Mouse (Mus musculus): ENCODE data around the gene Slc24a1. TPM values are rescaled to one million over a fixed set of nuclear protein-coding genes. Genes with fewer than 3 reads are reported as not detected.

Slc24a1 gene
- polyA plus RNA-seq, 1 experiment from 2014 or later, result 0.04 TPM

DNA sequence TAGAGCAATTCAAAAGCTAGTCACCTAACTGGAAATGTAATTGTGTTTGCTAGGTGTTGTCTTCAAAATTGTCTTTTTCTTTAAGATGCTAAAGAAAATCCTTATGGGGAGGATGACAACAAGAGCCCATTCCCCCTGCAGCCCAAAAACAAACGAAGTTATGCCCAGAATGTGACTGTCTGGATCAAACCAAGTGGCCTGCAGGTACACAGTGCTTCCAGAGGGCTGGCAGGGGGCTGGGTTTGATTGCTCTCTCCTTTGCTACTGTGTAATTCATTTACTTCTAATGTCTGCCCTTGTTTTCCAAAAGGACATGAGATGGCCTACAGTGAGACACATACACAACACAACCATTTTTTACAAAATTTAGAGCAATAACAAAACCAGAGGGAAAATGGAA lies 30.5 kb upstream of the Slc24a1 start:
- WGBS, result 79% methylated on average over 1 of the region's 1 CpGs
- no peak for TF ChIP-seq CTCF (IDR thresholded peaks at IDR 0.05; ENCODE audit: low read depth)
- H3K27me3 ChIP-seq (ENCODE audit: insufficient read depth, low read length), result no peaks in the 10 kb centered on the region
- H3K27ac ChIP-seq (ENCODE audit: low read depth), result no peak overlapping the region
- DNase-seq, result no peak
- peaks cover 95% of the 10 kb centered on the region for H3K36me3 ChIP-seq (ENCODE audit: insufficient read depth)
- no peak overlapping the region for H3K9ac ChIP-seq
- no peaks in the 10 kb centered on the region for H3K4me1 ChIP-seq (ENCODE audit: insufficient read depth)
- no peak overlapping the region for H3K4me2 ChIP-seq
- no peaks in the 10 kb centered on the region for H3K9me3 ChIP-seq (ENCODE audit: low read depth, low read length)
- no peak overlapping the region for H3K4me3 ChIP-seq (ENCODE audit: low read depth, low read length)
- no peak for ATAC-seq (ENCODE audit: insufficient read depth)

DNA sequence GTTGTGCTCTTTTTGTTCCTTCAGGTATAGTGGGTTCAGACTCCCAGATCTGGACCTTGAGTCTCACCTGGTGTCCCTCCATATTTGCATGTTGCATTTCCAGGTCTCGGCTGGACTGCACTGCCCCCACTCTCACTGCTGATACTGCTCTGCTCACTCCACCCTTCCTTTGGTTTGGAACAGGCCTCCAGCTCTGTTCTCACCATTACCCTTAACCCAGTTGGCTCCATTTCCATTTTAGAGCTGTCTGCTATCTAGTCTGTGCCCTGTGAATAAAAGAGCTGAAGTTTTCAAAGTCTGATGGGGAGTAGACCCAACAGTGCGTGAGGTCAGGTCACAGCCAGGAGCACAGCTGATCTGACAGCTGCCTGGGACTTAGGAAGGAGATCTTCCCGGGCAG lies 29.1 kb upstream of the Slc24a1 start:
- Histone ChIP-seq H3K27ac (ENCODE audit: low read depth) (no peak overlapping the region), H3K4me2 (no peak overlapping the region), H3K4me3 (ENCODE audit: low read depth, low read length) (no peak overlapping the region), H3K9me3 (ENCODE audit: low read depth, low read length) (no peaks in the 10 kb centered on the region), H3K36me3 (ENCODE audit: insufficient read depth) (peaks cover 97% of the 10 kb centered on the region), H3K4me1 (ENCODE audit: insufficient read depth) (no peaks in the 10 kb centered on the region), H3K9ac (no peak overlapping the region), H3K27me3 (ENCODE audit: insufficient read depth, low read length) (no peaks in the 10 kb centered on the region)
- 68% methylated on average over 3 of the region's 3 CpGs for WGBS
- ATAC-seq (ENCODE audit: insufficient read depth), result no peak
- no peak for DNase-seq
- TF ChIP-seq CTCF (IDR thresholded peaks at IDR 0.05; ENCODE audit: low read depth), result no peak

DNA sequence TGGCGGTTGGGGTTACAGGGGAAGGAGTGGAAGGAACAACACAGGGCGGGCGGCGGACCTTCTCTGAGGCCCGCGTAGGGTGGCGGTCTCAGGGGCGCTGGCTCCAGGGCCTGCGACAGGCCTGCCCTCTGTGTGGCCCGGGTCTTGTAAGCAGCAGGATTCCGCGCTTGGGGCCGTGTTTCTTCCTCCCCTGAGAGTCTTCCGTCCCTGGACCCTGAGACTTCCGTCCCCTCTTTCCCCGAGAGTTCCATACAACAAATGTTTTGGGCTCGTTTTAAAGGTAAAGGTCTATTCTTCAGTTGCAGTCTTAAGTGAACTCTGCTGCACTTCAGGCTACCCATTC lies 9.5 kb upstream of the Slc24a1 start:
- Histone ChIP-seq H3K4me1 (ENCODE audit: insufficient read depth) (0 out of 2 replicates have a peak, but pooled peaks cover 5% of the 10 kb centered on the region), H3K27me3 (ENCODE audit: insufficient read depth, low read length) (no peaks in the 10 kb centered on the region), H3K9me3 (ENCODE audit: low read depth, low read length) (no peaks in the 10 kb centered on the region), H3K9ac (peak overlapping the region; percentile 92), H3K27ac (ENCODE audit: low read depth) (peak overlapping the region; percentile 86), H3K4me3 (ENCODE audit: low read depth, low read length) (peak overlapping the region; percentile 71), H3K36me3 (ENCODE audit: insufficient read depth) (peaks cover 25% of the 10 kb centered on the region), H3K4me2 (peak overlapping the region; percentile 84)
- ATAC-seq (ENCODE audit: insufficient read depth) (peak; percentile 82), DNase-seq (no peak)
- TF ChIP-seq CTCF (IDR thresholded peaks at IDR 0.05; ENCODE audit: low read depth), result no peak
- under 1% methylated on average over 17 of the region's 17 CpGs for WGBS

DNA sequence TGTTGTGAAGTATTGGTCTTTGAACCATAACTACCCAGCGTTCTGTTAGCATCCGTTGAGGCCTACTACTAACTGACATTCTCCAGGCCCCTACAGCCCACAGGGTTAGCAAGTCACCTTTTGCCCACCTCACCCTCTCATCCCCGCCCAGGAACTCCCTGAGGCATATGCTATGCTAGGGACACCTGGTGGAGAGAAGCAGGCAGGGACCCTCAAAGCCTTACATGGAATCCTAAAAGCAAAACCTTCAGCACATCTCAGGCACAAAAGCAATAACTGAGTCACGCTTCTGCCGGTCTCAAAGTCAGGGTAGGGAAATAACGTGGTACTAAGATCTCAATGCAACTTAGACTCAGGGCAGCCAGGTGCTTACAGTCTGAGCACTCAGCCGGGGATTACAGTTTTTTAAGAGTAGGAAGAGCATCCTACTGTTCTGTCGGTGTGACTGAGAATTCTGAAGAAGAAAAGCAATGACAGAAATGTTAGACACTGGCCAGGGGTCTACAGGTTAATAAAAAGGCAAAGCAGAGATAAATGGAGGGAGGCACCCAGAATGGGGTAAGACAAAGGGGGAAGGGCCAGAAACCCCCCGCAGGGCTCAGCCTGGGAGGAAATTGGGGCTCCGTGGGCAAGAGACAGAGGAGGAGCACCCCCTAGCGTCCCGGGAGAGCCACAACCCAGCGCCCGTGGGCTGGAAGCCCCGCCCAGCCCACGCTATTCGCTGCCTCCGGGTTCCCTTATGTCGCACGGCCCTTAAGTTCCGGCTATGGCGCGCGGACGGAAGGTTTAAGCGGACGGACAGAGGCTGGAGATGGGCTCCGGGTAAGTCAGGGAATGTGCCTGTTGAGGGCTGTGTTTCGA lies 8.9 kb upstream of the Slc24a1 start, which contains the start of gene Ints14:
Ints14 (plus strand) TSS at position 789 of the 861 bp plus-strand sequence.
- DNase-seq, result peak; percentile 99
- peaks cover 19% of the 10 kb centered on the region for H3K36me3 ChIP-seq (ENCODE audit: insufficient read depth)
- peak within 1 kb of the TSS; percentile 71 for H3K4me3 ChIP-seq (ENCODE audit: low read depth, low read length)
- H3K4me1 ChIP-seq (ENCODE audit: insufficient read depth), result 0 out of 2 replicates have a peak, but pooled peaks cover 5% of the 10 kb centered on the region
- H3K9ac ChIP-seq, result peak within 1 kb of the TSS; percentile 92
- peak; percentile 87 for TF ChIP-seq CTCF (IDR thresholded peaks at IDR 0.05; ENCODE audit: low read depth)
- peak within 1 kb of the TSS; percentile 84 for H3K4me2 ChIP-seq
- peak within 1 kb of the TSS; percentile 86 for H3K27ac ChIP-seq (ENCODE audit: low read depth)
- ATAC-seq (ENCODE audit: insufficient read depth), result peak; percentile 98
- H3K27me3 ChIP-seq (ENCODE audit: insufficient read depth, low read length), result no peaks in the 10 kb centered on the region
- H3K9me3 ChIP-seq (ENCODE audit: low read depth, low read length), result no peaks in the 10 kb centered on the region
- 3% methylated on average over 29 of the region's 29 CpGs for WGBS

DNA sequence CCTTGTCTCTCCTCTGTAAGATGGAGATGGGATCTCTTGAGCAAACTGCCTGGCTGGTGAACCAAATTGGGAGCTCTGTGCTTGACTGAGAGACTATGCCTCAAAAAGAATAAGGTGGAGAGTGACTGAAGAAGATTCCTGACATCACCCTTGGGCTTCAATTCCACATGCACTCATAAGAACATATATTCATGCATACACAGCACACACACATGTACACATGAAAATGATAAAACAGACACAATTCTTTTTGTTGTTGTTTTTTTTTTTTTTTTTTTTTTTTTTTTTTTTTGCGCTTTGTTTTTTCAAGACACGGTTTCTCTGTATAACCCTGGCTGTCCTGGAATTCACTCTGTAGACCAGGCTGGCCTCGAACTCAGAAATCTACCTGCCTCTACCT lies 5.9 kb upstream of the Slc24a1 start:
- Histone ChIP-seq H3K27ac (ENCODE audit: low read depth) (no peak overlapping the region), H3K4me1 (ENCODE audit: insufficient read depth) (0 out of 2 replicates have a peak, but pooled peaks cover 5% of the 10 kb centered on the region), H3K9ac (no peak overlapping the region), H3K4me3 (ENCODE audit: low read depth, low read length) (no peak overlapping the region), H3K27me3 (ENCODE audit: insufficient read depth, low read length) (0 out of 2 replicates have a peak, but pooled peaks cover 4% of the 10 kb centered on the region), H3K4me2 (no peak overlapping the region), H3K9me3 (ENCODE audit: low read depth, low read length) (no peaks in the 10 kb centered on the region), H3K36me3 (ENCODE audit: insufficient read depth) (0 out of 2 replicates have a peak, but pooled peaks cover under 1% of the 10 kb centered on the region)
- 95% methylated on average over 3 of the region's 3 CpGs for WGBS
- ATAC-seq (ENCODE audit: insufficient read depth) (no peak), DNase-seq (no peak)
- TF ChIP-seq CTCF (IDR thresholded peaks at IDR 0.05; ENCODE audit: low read depth), result no peak

DNA sequence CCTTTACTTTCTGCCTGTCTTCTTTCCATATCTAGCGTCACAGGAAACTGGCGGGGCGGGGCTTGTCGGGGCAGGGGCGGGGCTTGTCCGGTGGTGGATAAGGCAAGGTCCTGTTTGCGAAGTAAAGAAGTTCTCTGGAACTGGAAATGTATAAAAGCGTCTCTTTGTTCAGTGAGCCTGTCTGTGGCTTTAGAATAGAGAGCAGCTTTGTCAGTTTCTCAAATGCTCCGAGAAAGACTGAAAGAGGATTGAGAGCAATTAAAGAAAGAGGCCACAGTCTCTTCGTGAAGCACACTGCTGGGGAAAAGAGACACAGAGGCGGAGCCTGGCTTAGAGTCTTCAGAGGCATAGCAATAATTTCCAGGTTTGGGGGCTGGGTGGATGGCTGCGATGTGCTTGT lies 4.9 kb upstream of the Slc24a1 start:
- 0 out of 2 replicates have a peak overlapping the region, but pooled peaks have one; percentile 48 for H3K27ac ChIP-seq (ENCODE audit: low read depth)
- peak overlapping the region; percentile 44 for H3K4me2 ChIP-seq
- no peak overlapping the region for H3K4me3 ChIP-seq (ENCODE audit: low read depth, low read length)
- DNase-seq, result peak; percentile 33
- 0 out of 2 replicates have a peak, but pooled peaks cover 4% of the 10 kb centered on the region for H3K27me3 ChIP-seq (ENCODE audit: insufficient read depth, low read length)
- no peaks in the 10 kb centered on the region for H3K36me3 ChIP-seq (ENCODE audit: insufficient read depth)
- no peak overlapping the region for H3K9ac ChIP-seq
- ATAC-seq (ENCODE audit: insufficient read depth), result no peak
- 0 out of 2 replicates have a peak, but pooled peaks cover under 1% of the 10 kb centered on the region for H3K4me1 ChIP-seq (ENCODE audit: insufficient read depth)
- 23% methylated on average over 12 of the region's 12 CpGs for WGBS
- H3K9me3 ChIP-seq (ENCODE audit: low read depth, low read length), result no peaks in the 10 kb centered on the region
- no peak for TF ChIP-seq CTCF (IDR thresholded peaks at IDR 0.05; ENCODE audit: low read depth)

DNA sequence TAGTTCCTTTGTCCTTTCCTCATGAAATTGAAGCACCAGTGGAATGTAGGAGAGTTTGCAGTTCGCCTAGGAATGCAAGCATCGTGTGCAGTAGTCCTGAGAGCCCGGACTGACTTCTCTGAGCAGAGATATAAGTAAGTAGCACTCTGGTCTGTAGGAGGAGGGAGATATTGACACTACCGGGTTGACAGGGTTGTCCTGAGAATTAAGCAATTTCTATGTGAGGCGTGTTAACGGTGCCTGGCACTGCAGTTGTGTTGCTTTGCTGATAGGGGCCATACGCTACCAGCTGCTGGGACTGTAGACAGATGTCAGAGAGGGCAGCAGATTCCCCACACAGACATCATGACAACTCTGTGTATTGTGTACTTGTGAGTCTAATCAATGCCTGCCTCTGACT lies 1.8 kb upstream of the Slc24a1 start:
- 37% methylated on average over 7 of the region's 7 CpGs for WGBS
- peak; percentile 44; the same call in 1 of the 2 replicates for ATAC-seq (ENCODE audit: insufficient read depth)
- Histone ChIP-seq H3K9me3 (ENCODE audit: low read depth, low read length) (no peaks in the 10 kb centered on the region), H3K4me3 (ENCODE audit: low read depth, low read length) (no peak overlapping the region), H3K4me1 (ENCODE audit: insufficient read depth) (no peaks in the 10 kb centered on the region), H3K36me3 (ENCODE audit: insufficient read depth) (no peaks in the 10 kb centered on the region), H3K9ac (no peak overlapping the region), H3K27me3 (ENCODE audit: insufficient read depth, low read length) (0 out of 2 replicates have a peak, but pooled peaks cover 7% of the 10 kb centered on the region), H3K4me2 (peak overlapping the region; percentile 37), H3K27ac (ENCODE audit: low read depth) (peak overlapping the region; percentile 18; the same call in 1 of the 2 replicates)
- no peak for TF ChIP-seq CTCF (IDR thresholded peaks at IDR 0.05; ENCODE audit: low read depth)
- peak; percentile 57 for DNase-seq

Measured in lung, embryonic 14.5 days (tissue).